Mouse (Mus musculus): ENCODE measurements around the gene Epha8.

DNA sequence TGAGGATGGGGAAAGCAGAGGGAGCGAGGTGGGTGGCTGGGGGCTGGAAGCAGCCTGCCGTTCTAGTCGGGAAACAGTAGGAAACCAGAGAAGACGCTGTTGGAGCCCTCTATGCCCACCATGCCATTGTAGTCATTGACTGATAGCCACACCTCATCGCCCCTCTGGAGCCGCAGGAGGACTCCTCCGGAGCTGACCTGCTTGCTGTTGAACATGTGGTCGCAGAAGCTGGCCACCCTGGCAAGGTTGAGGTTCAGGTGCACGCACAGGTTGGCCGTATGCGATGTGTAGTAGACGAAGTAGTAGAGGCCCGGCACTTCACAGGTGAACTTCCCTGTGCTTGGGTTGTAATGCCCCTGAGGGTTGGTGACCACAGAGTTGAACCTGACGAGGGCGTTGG lies 66.6 kb downstream of the Epha8 start:
- TF ChIP-seq UBTF (IDR thresholded peaks at IDR 0.05; ENCODE audit: low read depth, low read length): no peak
- no peak for TF ChIP-seq TBP (conservative IDR thresholded peaks at IDR 0.05; ENCODE audit: low read depth, low read length)
- no peak for TF ChIP-seq SIN3A (IDR thresholded peaks at IDR 0.05; ENCODE audit: low read length)
